Mouse (Mus musculus): ENCODE measurements around the gene Nrbp1.

DNA sequence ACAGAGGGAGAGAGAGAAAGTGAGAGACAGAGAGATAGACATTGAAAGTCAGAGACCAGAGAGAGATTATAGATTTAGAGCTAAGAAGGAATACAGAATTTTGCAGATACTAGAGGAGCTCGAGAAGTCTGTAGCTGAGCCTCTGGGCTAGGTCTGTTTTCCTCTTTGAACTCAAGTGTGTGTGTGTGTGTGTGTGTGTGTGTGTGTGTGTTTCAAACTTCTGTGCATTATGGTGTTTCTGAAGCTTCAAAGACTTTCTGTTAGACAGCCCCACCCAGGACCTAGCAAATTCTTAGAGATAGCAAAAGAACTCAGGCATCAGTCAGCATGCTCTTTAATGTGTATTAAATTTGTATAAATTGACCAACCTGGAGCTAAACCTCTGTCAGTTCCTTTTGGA is 14.0 kb upstream of the Nrbp1 start:
- TF ChIP-seq POLR2A (IDR thresholded peaks at IDR 0.05; ENCODE audit: extremely low read depth, insufficient read depth, low read length): no peak
- no peak for TF ChIP-seq CTCF (IDR thresholded peaks at IDR 0.05; ENCODE audit: extremely low read depth, insufficient read depth, low read length)
